ENCODE assay signal across 10 mouse cellular contexts in genomic region chr1:182460291-182461244, GRCm38 (mm10). TPM values are rescaled to one million over a fixed set of nuclear protein-coding genes. Genes with fewer than 3 reads are reported as not detected.
DNase-seq lines count a peak whose midpoint lies in the region; ATAC-seq and TF ChIP-seq lines count a peak whose summit lies in the region.
"Had no signal": no experiment of that assay in that cellular context is flagged by ENCODE, and none has a peak within 500 bp of the region (broad histone marks: within the 10 kb centered on the region; RNA-seq: fewer than 3 reads in every experiment).

No protein-coding gene starts in this region.

- peaks cover 15% of the 10 kb centered on the region; the same call in 1 of the 2 replicates for H3K36me3 ChIP-seq in lung, postnatal 0 days (ENCODE audit: insufficient read depth, low read length)
- H3K36me3 ChIP-seq in forebrain, embryonic 12.5 days (replicated peaks) = peaks cover 42% of the 10 kb centered on the region

- no peak overlapping the region for H3K9ac ChIP-seq in lung, postnatal 0 days (replicated peaks; ENCODE audit: low read depth)
- no peak overlapping the region for H3K9ac ChIP-seq in forebrain, embryonic 12.5 days

- no peak overlapping the region for H3K4me3 ChIP-seq in cerebellum, adult 2 months (replicated peaks; ENCODE audit: insufficient read depth, low read depth, low read length)
- H3K4me3 ChIP-seq in lung, postnatal 0 days (ENCODE audit: low read depth, low read length) = no peak overlapping the region
- H3K4me3 ChIP-seq in forebrain, embryonic 12.5 days (replicated peaks) = no peak overlapping the region
- H3K4me3 ChIP-seq: megakaryocyte, embryonic 14.5 days had no signal

- TF ChIP-seq POLR2A in cerebellum, adult 2 months (IDR thresholded peaks at IDR 0.05; ENCODE audit: borderline replicate concordance, insufficient read depth, low read length) = no peak

- peaks cover 7% of the 10 kb centered on the region for H3K4me1 ChIP-seq in cerebellum, adult 2 months (ENCODE audit: control insufficient read depth, insufficient read depth, low read length)
- no peaks in the 10 kb centered on the region for H3K4me1 ChIP-seq in lung, postnatal 0 days (ENCODE audit: insufficient read depth, low read depth, low read length)
- H3K4me1 ChIP-seq in forebrain, embryonic 12.5 days = peaks cover 4% of the 10 kb centered on the region; the same call in 1 of the 2 replicates

- H3K9me3 ChIP-seq in lung, postnatal 0 days (ENCODE audit: low read length) = no peaks in the 10 kb centered on the region
- H3K9me3 ChIP-seq in forebrain, embryonic 12.5 days = no peaks in the 10 kb centered on the region
- H3K9me3 ChIP-seq: megakaryocyte, embryonic 14.5 days had no signal

- H3K27ac ChIP-seq in cerebellum, adult 2 months (ENCODE audit: insufficient read depth, low read length) = peak overlapping the region; percentile 23; the same call in 1 of the 2 replicates
- peak overlapping the region; percentile 80 for H3K27ac ChIP-seq in lung, postnatal 0 days (ENCODE audit: low read length)
- H3K27ac ChIP-seq in forebrain, embryonic 12.5 days = no peak overlapping the region

- ATAC-seq in lung, postnatal 0 days = peak; percentile 89
- ATAC-seq in megakaryocyte progenitor cell, adult 5-6 weeks (replicated peaks; ENCODE audit: poor library complexity) = no peak
- ATAC-seq in forebrain, embryonic 12.5 days (ENCODE audit: low FRiP score) = no peak
- ATAC-seq: forebrain, embryonic 16.5 days had no signal

- H3K27me3 ChIP-seq in cerebellum, adult 2 months (ENCODE audit: control insufficient read depth, insufficient read depth, low read length) = no peaks in the 10 kb centered on the region
- no peaks in the 10 kb centered on the region for H3K27me3 ChIP-seq in lung, postnatal 0 days (replicated peaks; ENCODE audit: insufficient read depth, low read length)
- H3K27me3 ChIP-seq in forebrain, embryonic 12.5 days = no peaks in the 10 kb centered on the region
- H3K27me3 ChIP-seq: megakaryocyte, embryonic 14.5 days had no signal

- WGBS in cerebellum, adult 2 months = 90% methylated on average over 13 of the region's 13 CpGs
- WGBS in lung, postnatal 0 days = 52% methylated on average over 13 of the region's 13 CpGs
- 83% methylated on average over 13 of the region's 13 CpGs for WGBS in forebrain, embryonic 12.5 days

- no peak for TF ChIP-seq CTCF in cerebellum, adult 2 months (IDR thresholded peaks at IDR 0.05; ENCODE audit: borderline replicate concordance, insufficient read depth, low read depth, low read length)
- TF ChIP-seq CTCF in lung, postnatal 0 days (IDR thresholded peaks at IDR 0.05) = no peak

- TF ChIP-seq EP300 in lung, postnatal 0 days (IDR thresholded peaks at IDR 0.05) = 0 out of 2 replicates have a peak, but pooled peaks have one; percentile 40

- DNase-seq in cerebellum, adult 2 months = no peak
- no peak for DNase-seq in cerebellum, adult 9-11 months
- peak; percentile 15 to 23 for DNase-seq in urinary bladder, postnatal 36 days (ENCODE audit: low spot score in 2 of 2)
- no peak for DNase-seq in urinary bladder, postnatal 10 days (ENCODE audit: low spot score)
- peak; percentile 95 for DNase-seq in lung, postnatal 0 days (ENCODE audit: low spot score)
- no peak for DNase-seq in left cerebral cortex, adult 9 months (ENCODE audit: low spot score in 2 of 2)

- no peak overlapping the region for H3K4me2 ChIP-seq in lung, postnatal 0 days (replicated peaks; ENCODE audit: low read depth, low read length)
- no peak overlapping the region for H3K4me2 ChIP-seq in forebrain, embryonic 12.5 days

RNA-seq across cellular contexts. Expression of gene Trp53bp2, which starts 51.6 kb away (rescaled TPM):
- polyA plus RNA-seq in cerebellum, adult 2 months (2012; rRNA removed) = 21.1 and 25.3 TPM in 2 replicates
- 27.0 and 30.1 TPM in 2 replicates for polyA plus RNA-seq in lung, postnatal 0 days (2015; fragmentation: Nextera tagmentation; extraction: Ambion mirVana)
- total RNA-seq in megakaryocyte progenitor cell, adult 5-6 weeks (2015) = 12.3 and 17.5 TPM in 2 replicates
- total RNA-seq in megakaryocyte progenitor cell, adult 5-6 weeks (2017) = 7.5 and 10.6 TPM in 2 replicates
- 32.5 and 35.4 TPM in 2 replicates for polyA plus RNA-seq in forebrain, embryonic 12.5 days (2016; fragmentation: Nextera tagmentation; extraction: Ambion mirVana)

RNA-seq across cellular contexts. Expression of gene Capn2, which starts 56.8 kb away (rescaled TPM):
- polyA plus RNA-seq in cerebellum, adult 2 months (2012; rRNA removed) = 82.6 and 86.9 TPM in 2 replicates
- 135 and 149 TPM in 2 replicates for polyA plus RNA-seq in lung, postnatal 0 days (2015; fragmentation: Nextera tagmentation; extraction: Ambion mirVana)
- 4.1 and 9.7 TPM in 2 replicates for total RNA-seq in megakaryocyte progenitor cell, adult 5-6 weeks (2015)
- 8.7 and 10.5 TPM in 2 replicates for total RNA-seq in megakaryocyte progenitor cell, adult 5-6 weeks (2017)
- polyA plus RNA-seq in forebrain, embryonic 12.5 days (2016; fragmentation: Nextera tagmentation; extraction: Ambion mirVana) = 91.6 and 95.6 TPM in 2 replicates

Comparison
In these comparisons a context has a peak if more than half of its experiments do, and no peak if none do; other contexts are left out.
1. DNase-seq: peak in urinary bladder, postnatal 36 days (2 of 2) and lung, postnatal 0 days (single experiment); none in cerebellum, adult 2 months (0 of 2), cerebellum, adult 9-11 months (single experiment), urinary bladder, postnatal 10 days (single experiment) and left cerebral cortex, adult 9 months (0 of 2).